Mouse (Mus musculus) stomach, embryonic 15.5 days (tissue): ENCODE results near the gene Ankub1. TPM values are rescaled to one million over a fixed set of nuclear protein-coding genes. Genes with fewer than 3 reads are reported as not detected.

Experiments
- ATAC-seq: fragments of 200-750 bp; cut with Nextera tagmentation; 2 replicates; pipeline ENCODE4 v1.8.0; 2017; ENCODE audit warnings: low read depth, moderate number of reproducible peaks, moderate TSS enrichment; ENCODE audit not compliant: insufficient read depth, low FRiP score
- H3K27ac ChIP-seq: fragments of 300-500 bp; sonication (generic); 2 replicates; pipeline ENCODE4 v1.5.1; 2015; ENCODE audit warnings: mild to moderate bottlenecking, inconsistent platforms
- H3K27me3 ChIP-seq: fragments of 300-500 bp; sonication (generic); replicated peaks from 2 replicates; pipeline ENCODE4 v1.6.1; 2015; ENCODE audit warnings: inconsistent platforms
- H3K36me3 ChIP-seq: fragments of 300-500 bp; sonication (generic); 2 replicates; pipeline ENCODE4 v1.6.1; 2015; ENCODE audit warnings: inconsistent platforms
- H3K4me1 ChIP-seq: fragments of 300-500 bp; sonication (generic); 2 replicates; pipeline ENCODE4 v1.6.1; 2015; ENCODE audit warnings: inconsistent platforms
- H3K4me2 ChIP-seq: fragments of 300-500 bp; sonication (generic); 2 replicates; pipeline ENCODE4 v1.6.1; 2015; ENCODE audit warnings: mild to moderate bottlenecking, inconsistent platforms
- H3K4me3 ChIP-seq: fragments of 300-500 bp; sonication (generic); replicated peaks from 2 replicates; pipeline ENCODE4 v1.5.1; 2015; ENCODE audit warnings: inconsistent platforms
- H3K9ac ChIP-seq: fragments of 300-500 bp; sonication (generic); 2 replicates; pipeline ENCODE4 v1.6.1; 2015; ENCODE audit warnings: inconsistent platforms
- H3K9me3 ChIP-seq: fragments of 300-500 bp; sonication (generic); 2 replicates; pipeline ENCODE4 v1.6.1; 2016; ENCODE audit warnings: inconsistent platforms
- WGBS: fragments of 180-500 bp; shearing (Covaris S2); methylation state at CpG from one replicate; pipeline ENCODE4 v1.1.7; 2015; 5-methylcytosine and 5-hydroxymethylcytosine counted together
- polyA plus RNA-seq: library from polyadenylated mRNA; unstranded; fragments of >200 nt; fragmentation: Nextera tagmentation; extraction: Ambion mirVana; gene quantifications from 2 replicates; pipeline ENCODE4 v1.2.1, GENCODE M21; 2015

Gene Ankub1
- polyA plus RNA-seq, 1 experiment from 2014 or later, result not detected

DNA sequence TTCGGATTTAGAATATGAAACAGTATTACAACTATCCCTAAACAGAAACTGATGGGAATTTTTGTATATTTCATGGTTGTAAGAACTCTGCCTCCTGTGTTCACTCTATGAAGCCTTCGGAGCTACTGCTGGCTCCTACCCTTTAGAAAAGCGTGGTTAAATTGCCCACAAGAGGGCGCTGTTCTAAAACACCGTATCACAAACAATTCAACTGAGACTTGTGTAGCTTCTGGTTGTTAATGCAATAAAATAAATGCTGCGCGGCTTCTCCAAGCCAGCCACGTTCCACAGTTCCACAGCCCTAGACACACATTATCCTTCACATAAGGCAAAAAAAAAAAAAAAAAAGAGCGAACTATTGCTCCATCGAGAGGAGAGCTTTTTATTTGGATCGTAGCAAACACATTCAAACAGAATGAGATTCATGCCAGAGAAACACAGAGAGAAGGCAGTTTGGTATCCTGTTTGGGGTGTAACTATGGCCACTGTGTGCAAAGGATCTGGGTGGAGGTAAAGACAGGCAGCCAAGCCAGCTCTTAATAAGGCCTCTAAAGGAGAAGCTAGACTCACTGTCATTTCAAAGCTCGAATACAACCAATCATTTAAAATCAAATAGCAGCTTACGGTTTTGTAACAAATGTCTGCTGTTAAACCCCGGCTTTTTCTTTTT is 25.4 kb downstream of the Ankub1 start:
- no peak overlapping the region for H3K27ac ChIP-seq
- H3K9me3 ChIP-seq, result no peaks in the 10 kb centered on the region
- no peak for ATAC-seq
- H3K4me3 ChIP-seq, result no peak overlapping the region; the same call in 1 of the 2 replicates
- 32% methylated on average over 14 of the region's 14 CpGs for WGBS
- H3K27me3 ChIP-seq, result no peaks in the 10 kb centered on the region
- no peaks in the 10 kb centered on the region for H3K36me3 ChIP-seq
- H3K4me1 ChIP-seq, result no peaks in the 10 kb centered on the region
- H3K4me2 ChIP-seq, result peak overlapping the region; percentile 40; the same call in 1 of the 2 replicates
- no peak overlapping the region for H3K9ac ChIP-seq

DNA sequence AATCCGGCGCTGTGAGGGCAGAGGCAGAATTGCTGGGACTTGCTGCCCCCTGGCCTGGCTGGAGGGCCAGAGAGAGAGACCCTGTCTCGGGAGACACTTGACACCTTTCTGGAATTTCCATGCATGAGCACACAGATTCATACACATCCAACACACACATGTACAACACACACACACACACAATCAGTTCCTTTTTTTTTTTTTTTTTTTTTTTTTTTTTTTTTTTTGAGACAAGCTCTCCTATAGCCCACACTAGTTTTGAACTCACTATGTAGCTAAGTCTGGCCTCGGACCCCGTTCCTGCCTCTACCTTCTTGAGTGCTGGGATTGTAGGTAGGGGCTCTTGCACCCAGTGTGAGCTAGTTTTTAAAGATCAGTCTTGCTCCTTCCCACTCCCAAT is 26.7 kb downstream of the Ankub1 start:
- no peaks in the 10 kb centered on the region for H3K27me3 ChIP-seq
- 90% methylated on average over 5 of the region's 5 CpGs for WGBS
- no peak overlapping the region for H3K27ac ChIP-seq
- H3K4me3 ChIP-seq, result no peak overlapping the region
- no peaks in the 10 kb centered on the region for H3K4me1 ChIP-seq
- no peak for ATAC-seq
- no peak overlapping the region for H3K9ac ChIP-seq
- no peaks in the 10 kb centered on the region for H3K36me3 ChIP-seq
- H3K9me3 ChIP-seq, result no peaks in the 10 kb centered on the region
- no peak overlapping the region for H3K4me2 ChIP-seq

DNA sequence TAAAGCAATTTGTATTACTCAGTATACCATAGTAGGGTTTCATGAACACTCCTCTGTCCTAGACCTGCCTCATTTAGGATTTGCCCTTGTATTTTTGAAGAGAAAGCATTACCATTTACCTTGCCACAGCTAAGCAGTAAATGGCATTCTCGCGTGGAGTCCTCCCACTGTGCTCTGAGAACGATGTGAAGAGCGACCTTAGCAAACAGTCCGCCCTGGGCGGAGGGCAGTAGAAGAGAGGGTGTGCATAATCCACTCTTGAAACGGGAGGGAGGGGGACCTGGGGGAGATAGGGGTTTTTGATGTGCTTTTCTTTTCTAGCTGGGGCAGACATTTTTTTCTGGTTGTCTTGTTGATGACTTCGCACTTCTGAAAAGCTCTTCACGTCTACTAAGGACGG is 27.9 kb downstream of the Ankub1 start:
- H3K4me3 ChIP-seq, result no peak overlapping the region
- WGBS, result 66% methylated on average over 10 of the region's 10 CpGs
- ATAC-seq, result no peak
- H3K4me2 ChIP-seq, result no peak overlapping the region
- H3K27ac ChIP-seq, result no peak overlapping the region
- no peaks in the 10 kb centered on the region for H3K27me3 ChIP-seq
- H3K36me3 ChIP-seq, result no peaks in the 10 kb centered on the region
- no peaks in the 10 kb centered on the region for H3K4me1 ChIP-seq
- no peaks in the 10 kb centered on the region for H3K9me3 ChIP-seq
- no peak overlapping the region for H3K9ac ChIP-seq

DNA sequence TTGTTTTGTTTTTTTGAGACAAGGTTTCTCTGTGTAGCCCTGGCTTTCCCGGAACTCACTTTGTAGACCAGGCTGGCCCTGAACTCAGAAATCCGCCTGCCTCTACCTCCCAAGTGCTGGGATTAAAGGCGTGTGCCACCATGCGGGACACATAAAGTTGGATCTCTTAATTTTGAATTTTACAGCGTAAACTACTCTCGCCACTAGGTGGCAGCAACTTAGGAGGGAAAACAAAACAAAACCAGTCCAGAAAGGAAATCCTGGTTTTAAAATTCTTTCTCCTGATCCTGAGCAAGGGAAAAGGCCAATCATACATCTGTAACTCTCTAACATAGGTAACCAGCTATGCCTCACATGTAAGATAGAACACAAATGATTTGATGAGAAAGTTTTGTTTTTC is 28.9 kb downstream of the Ankub1 start:
- Histone ChIP-seq H3K27me3 (no peaks in the 10 kb centered on the region), H3K4me2 (no peak overlapping the region), H3K9me3 (no peaks in the 10 kb centered on the region), H3K4me1 (no peaks in the 10 kb centered on the region), H3K27ac (no peak overlapping the region), H3K9ac (no peak overlapping the region), H3K4me3 (no peak overlapping the region), H3K36me3 (no peaks in the 10 kb centered on the region)
- 21% methylated on average over 6 of the region's 6 CpGs for WGBS
- no peak for ATAC-seq

DNA sequence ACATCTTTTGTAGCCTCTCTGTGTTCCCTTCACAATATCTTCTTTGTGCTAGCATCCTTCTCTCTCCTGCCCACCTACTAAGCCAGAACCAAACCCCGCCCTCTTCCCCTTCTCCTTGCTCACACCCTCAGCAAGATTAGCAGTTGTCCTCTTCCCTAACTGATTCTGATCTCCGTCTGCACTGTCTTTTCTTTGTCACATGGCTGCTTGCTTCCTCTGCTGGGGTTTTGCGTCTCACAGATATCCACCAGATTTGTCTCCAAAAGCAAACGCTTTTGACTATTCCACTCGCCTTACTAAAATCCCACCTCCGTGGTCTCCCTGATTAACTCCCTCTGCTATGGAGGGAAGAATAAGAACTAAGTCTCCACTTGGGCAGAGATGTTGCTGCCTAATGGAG is 34.0 kb downstream of the Ankub1 start:
- no peaks in the 10 kb centered on the region for H3K36me3 ChIP-seq
- no peak overlapping the region for H3K9ac ChIP-seq
- H3K4me1 ChIP-seq, result no peaks in the 10 kb centered on the region
- H3K9me3 ChIP-seq, result no peaks in the 10 kb centered on the region
- H3K27ac ChIP-seq, result no peak overlapping the region
- H3K27me3 ChIP-seq, result no peaks in the 10 kb centered on the region
- 68% methylated on average over 6 of the region's 6 CpGs for WGBS
- no peak for ATAC-seq
- H3K4me3 ChIP-seq, result no peak overlapping the region
- H3K4me2 ChIP-seq, result no peak overlapping the region

DNA sequence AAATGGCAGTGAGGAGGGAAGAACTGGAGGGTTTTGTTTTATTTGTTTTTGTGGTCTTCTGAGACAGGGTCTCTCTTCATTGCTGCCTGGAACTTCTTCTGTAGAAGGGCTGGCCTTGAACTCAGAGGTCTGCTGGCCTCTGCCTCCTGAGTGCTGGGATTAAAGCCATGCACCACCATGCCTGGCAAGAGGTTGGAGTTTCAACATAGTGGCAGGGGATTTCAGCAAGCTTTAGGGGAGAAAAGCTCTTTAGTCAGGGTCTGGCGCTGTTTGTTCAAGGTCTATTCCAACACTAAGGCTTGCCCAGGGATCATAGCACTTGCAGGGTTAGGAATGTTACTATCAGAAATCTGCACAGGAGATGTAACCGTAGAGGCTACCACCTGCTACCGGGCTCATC is 39.0 kb downstream of the Ankub1 start:
- 88% methylated on average over 3 of the region's 3 CpGs for WGBS
- no peak overlapping the region for H3K27ac ChIP-seq
- H3K9me3 ChIP-seq, result no peaks in the 10 kb centered on the region
- no peak overlapping the region for H3K4me3 ChIP-seq
- no peak overlapping the region for H3K9ac ChIP-seq
- no peak for ATAC-seq
- H3K4me2 ChIP-seq, result no peak overlapping the region
- H3K36me3 ChIP-seq, result no peaks in the 10 kb centered on the region
- no peaks in the 10 kb centered on the region for H3K27me3 ChIP-seq
- no peaks in the 10 kb centered on the region for H3K4me1 ChIP-seq

DNA sequence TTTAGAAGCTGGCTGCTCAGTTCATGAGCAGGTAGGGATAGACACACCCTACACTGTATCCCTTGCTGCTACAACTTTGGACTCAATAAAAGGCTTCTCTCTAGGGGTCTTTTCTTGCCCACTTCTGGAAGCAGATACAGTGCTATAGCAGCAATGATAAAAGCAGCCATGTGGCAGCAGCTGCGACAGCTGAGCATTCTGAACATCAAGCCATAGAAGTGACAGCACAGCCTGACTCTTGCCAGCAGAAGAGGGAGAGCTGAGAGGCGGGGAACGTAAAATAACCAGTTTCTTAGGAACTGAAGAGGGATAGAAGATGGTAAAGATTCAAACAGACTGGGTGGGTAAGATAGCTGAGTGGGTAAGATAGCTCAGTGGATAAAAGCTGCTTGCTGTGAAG is 40.1 kb downstream of the Ankub1 start:
- Histone ChIP-seq H3K27me3 (no peaks in the 10 kb centered on the region), H3K4me2 (no peak overlapping the region), H3K4me1 (no peaks in the 10 kb centered on the region), H3K9ac (no peak overlapping the region), H3K4me3 (no peak overlapping the region), H3K27ac (no peak overlapping the region), H3K9me3 (no peaks in the 10 kb centered on the region), H3K36me3 (no peaks in the 10 kb centered on the region)
- no peak for ATAC-seq
- 85% methylated on average over 3 of the region's 3 CpGs for WGBS

DNA sequence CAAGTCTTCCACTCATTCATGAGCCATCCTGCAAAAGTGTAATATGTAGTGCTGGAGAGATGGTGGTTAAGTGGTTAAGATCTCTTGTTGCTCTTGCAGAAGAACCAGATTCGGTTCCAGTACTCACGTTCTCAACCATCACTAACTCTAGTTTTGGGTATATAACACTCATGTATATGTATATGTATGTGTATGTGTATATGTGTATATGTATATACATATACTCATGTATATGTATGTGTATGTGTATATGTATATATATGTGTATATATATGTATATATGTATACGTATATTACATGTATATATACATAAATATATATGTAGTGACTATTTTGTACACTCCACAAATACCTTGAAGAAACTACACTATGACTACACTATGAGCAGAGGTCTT is 40.7 kb downstream of the Ankub1 start:
- no peaks in the 10 kb centered on the region for H3K27me3 ChIP-seq
- no peaks in the 10 kb centered on the region for H3K4me1 ChIP-seq
- H3K27ac ChIP-seq, result no peak overlapping the region
- H3K9me3 ChIP-seq, result no peaks in the 10 kb centered on the region
- H3K9ac ChIP-seq, result no peak overlapping the region; the same call in 1 of the 2 replicates
- ATAC-seq, result no peak
- peak overlapping the region; percentile 59 for H3K4me2 ChIP-seq
- peak overlapping the region; percentile 76 for H3K4me3 ChIP-seq
- H3K36me3 ChIP-seq, result no peaks in the 10 kb centered on the region
- WGBS, result 62% methylated on average over 3 of the region's 3 CpGs

DNA sequence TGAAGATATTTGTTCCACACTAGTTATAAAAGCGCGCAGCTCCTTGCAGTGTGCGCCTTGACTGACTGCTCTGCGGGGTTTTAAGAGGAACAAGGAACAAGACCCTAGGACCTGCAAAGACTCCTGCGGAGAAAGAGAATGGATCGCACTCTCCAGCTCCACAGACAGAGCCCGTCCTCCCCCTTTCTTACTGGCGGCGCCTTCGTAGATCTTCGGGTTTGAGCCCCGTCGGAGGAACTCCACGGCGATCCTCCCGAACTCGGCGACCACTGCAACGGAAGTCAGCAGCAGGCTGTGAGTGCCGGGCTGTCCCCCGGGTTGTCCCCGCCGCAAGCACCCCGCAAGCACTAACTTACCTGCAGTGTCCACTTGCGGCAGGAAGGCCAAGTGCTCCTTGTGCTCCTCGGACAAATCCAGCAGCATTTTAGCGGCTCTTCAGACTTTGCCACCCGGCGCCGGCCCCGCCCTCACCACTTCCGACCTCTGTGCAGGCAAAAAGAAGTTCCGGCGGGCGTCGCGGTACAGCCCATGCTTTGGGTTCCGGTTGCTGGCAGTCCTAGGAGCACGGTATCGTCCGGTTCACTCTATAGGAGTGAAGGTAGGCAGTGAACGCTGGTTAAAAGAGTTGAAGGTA is 41.3 kb downstream of the Ankub1 start, which contains the start of gene Commd2:
Gene Commd2 (minus strand): TSS at position 485 of the 634 bp plus-strand sequence.
- Histone ChIP-seq H3K36me3 (no peaks in the 10 kb centered on the region), H3K27me3 (no peaks in the 10 kb centered on the region), H3K4me3 (peak within 1 kb of the TSS; percentile 76), H3K27ac (peak within 1 kb of the TSS; percentile 82), H3K4me1 (no peaks in the 10 kb centered on the region), H3K4me2 (peak within 1 kb of the TSS; percentile 59), H3K9ac (peak within 1 kb of the TSS; percentile 60), H3K9me3 (no peaks in the 10 kb centered on the region)
- under 1% methylated on average over 42 of the region's 42 CpGs for WGBS
- ATAC-seq, result peak; percentile 96

DNA sequence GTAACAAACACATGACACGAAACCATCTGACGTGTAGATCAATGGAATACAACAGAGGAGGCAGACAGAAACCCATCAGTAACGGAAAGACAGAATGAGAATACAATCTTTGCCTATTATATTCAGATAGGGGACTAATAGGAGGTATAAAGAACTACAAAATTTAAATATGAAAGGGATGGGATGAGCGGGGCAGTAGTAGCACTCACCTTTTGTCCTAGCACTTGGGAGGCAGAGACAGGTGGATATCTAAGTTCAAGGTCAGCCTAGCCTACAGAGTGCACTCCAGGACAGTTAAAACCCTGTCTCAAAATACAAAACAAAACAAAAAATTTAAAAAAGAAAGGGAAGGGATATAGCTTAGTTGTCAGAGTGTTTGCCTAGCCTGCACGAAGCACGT is 49.4 kb downstream of the Ankub1 start:
- H3K27ac ChIP-seq, result no peak overlapping the region
- H3K4me3 ChIP-seq, result no peak overlapping the region
- no peak overlapping the region for H3K9ac ChIP-seq
- no peak overlapping the region for H3K4me2 ChIP-seq
- peaks cover 10% of the 10 kb centered on the region for H3K36me3 ChIP-seq
- H3K4me1 ChIP-seq, result no peaks in the 10 kb centered on the region
- ATAC-seq, result no peak
- 91% methylated on average over 6 of the region's 6 CpGs for WGBS
- no peaks in the 10 kb centered on the region for H3K27me3 ChIP-seq
- no peaks in the 10 kb centered on the region for H3K9me3 ChIP-seq

DNA sequence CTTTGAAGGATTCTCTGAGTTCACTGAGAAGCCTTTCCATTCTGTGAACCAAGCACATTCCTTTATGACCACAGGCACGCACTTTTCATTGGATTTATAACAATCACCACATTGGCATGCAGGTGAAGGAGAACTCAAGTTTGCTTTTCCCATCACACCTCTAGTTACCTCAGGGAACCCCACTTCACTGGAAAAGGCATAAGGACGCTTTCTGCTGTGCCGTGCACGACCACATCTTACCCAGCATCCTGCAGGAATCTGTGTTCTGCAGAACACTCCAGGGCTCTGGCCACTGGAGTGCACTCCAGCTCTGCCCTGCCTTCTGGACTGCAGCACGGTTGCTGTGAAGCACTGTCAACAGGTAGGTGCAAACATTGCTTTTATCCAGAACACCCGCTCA is 55.0 kb downstream of the Ankub1 start:
- H3K4me1 ChIP-seq, result no peaks in the 10 kb centered on the region
- no peaks in the 10 kb centered on the region for H3K36me3 ChIP-seq
- H3K4me3 ChIP-seq, result no peak overlapping the region
- no peak overlapping the region for H3K4me2 ChIP-seq
- no peaks in the 10 kb centered on the region for H3K9me3 ChIP-seq
- no peak overlapping the region for H3K9ac ChIP-seq
- no peak for ATAC-seq
- H3K27ac ChIP-seq, result no peak overlapping the region
- H3K27me3 ChIP-seq, result no peaks in the 10 kb centered on the region
- 58% methylated on average over 6 of the region's 6 CpGs for WGBS

DNA sequence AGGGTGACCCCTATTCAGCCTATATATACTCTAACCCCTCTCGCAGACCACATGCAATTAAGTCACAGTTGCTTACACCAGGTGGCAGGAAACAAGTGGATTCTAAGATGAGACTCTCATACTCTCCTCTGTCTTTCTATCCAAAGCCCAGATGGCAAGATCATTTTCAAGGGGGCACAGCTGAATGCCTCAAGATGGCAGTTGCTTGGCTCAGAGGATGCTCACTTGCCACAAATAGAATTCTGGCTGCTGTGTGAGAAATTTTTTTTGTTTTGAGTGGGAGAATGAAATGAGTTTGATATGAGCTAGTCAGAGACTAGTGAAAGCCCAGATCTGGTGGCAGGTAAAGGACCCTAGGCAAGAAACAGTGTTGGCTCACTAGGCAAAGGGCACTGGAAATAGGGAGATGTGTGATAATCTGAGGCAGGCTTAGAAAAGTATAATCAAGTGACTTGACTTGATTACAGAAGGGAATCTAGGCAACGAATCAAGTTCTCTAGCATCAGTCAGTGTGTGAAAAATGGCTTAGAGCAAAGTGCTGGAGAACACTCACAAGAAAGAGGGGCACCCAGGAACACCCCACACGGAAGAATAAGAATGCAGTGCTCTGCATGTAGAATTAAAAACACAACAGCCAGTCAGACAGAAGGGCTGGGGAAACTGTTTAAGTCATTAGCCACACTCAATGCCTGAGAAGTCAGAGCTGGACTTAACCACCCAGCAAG is 57.7 kb downstream of the Ankub1 start:
- Histone ChIP-seq H3K4me1 (no peaks in the 10 kb centered on the region), H3K4me2 (no peak overlapping the region), H3K4me3 (no peak overlapping the region), H3K9me3 (no peaks in the 10 kb centered on the region), H3K36me3 (no peaks in the 10 kb centered on the region), H3K27ac (no peak overlapping the region), H3K27me3 (no peaks in the 10 kb centered on the region), H3K9ac (no peak overlapping the region)
- WGBS, result 74% methylated on average over 3 of the region's 3 CpGs
- no peak for ATAC-seq
